Mouse (Mus musculus) liver, embryonic 16.5 days (tissue): ENCODE results near the gene Sorbs1. TPM values are rescaled to one million over a fixed set of nuclear protein-coding genes. Genes with fewer than 3 reads are reported as not detected.

Experiments used
- ATAC-seq: fragments of 200-750 bp; cut with Nextera tagmentation; 2 replicates; pipeline ENCODE4 v1.8.0; 2017; ENCODE audit warnings: low read depth, mild to moderate bottlenecking, moderate number of reproducible peaks, moderate library complexity
- H3K27ac ChIP-seq: fragments of 300-500 bp; sonication (generic); 2 replicates; pipeline ENCODE4 v1.5.1; 2014; ENCODE audit warnings: mild to moderate bottlenecking, low read length
- H3K27me3 ChIP-seq: fragments of 300-500 bp; sonication (generic); 2 replicates; pipeline ENCODE4 v1.6.1; 2014; ENCODE audit warnings: low read depth, low read length, mixed read lengths; ENCODE audit not compliant: control insufficient read depth, insufficient read depth
- H3K36me3 ChIP-seq: fragments of 300-500 bp; sonication (generic); 2 replicates; pipeline ENCODE4 v1.6.1; 2014; ENCODE audit warnings: mild to moderate bottlenecking; ENCODE audit not compliant: control insufficient read depth, insufficient read depth
- H3K4me1 ChIP-seq: fragments of 300-500 bp; sonication (generic); 2 replicates; pipeline ENCODE4 v1.6.1; 2014; ENCODE audit warnings: low read depth, low read length, mixed read lengths; ENCODE audit not compliant: control insufficient read depth
- H3K4me2 ChIP-seq: fragments of 300-500 bp; sonication (generic); 2 replicates; pipeline ENCODE4 v1.6.1; 2014; ENCODE audit warnings: low read depth, low read length, mixed read lengths
- H3K4me3 ChIP-seq: fragments of 300-500 bp; sonication (generic); 2 replicates; pipeline ENCODE4 v1.5.1; 2014; ENCODE audit warnings: low read depth, mild to moderate bottlenecking, low read length
- H3K9ac ChIP-seq: fragments of 300-500 bp; sonication (generic); 2 replicates; pipeline ENCODE4 v1.6.1; 2014; ENCODE audit warnings: low read depth, low read length
- H3K9me3 ChIP-seq: fragments of 300-500 bp; sonication (generic); replicated peaks from 2 replicates; pipeline ENCODE4 v1.6.1; 2016; ENCODE audit warnings: low read length; ENCODE audit not compliant: control insufficient read depth
- WGBS: fragments of 180-500 bp; shearing (Covaris S2); extraction: QIAGEN DNeasy Blood & Tissue Kit; methylation state at CpG from one replicate; pipeline ENCODE4 v1.1.7; 2014; ENCODE audit not compliant: insufficient replicate concordance; 5-methylcytosine and 5-hydroxymethylcytosine counted together
- polyA plus RNA-seq: library from polyadenylated mRNA; unstranded; fragments of >200 nt; fragmentation: Nextera tagmentation; extraction: Ambion mirVana; gene quantifications from 2 replicates; pipeline ENCODE4 v1.2.1, GENCODE M21; 2015

Gene Sorbs1
- polyA plus RNA-seq, 1 experiment from 2014 or later: 39.6 TPM

DNA sequence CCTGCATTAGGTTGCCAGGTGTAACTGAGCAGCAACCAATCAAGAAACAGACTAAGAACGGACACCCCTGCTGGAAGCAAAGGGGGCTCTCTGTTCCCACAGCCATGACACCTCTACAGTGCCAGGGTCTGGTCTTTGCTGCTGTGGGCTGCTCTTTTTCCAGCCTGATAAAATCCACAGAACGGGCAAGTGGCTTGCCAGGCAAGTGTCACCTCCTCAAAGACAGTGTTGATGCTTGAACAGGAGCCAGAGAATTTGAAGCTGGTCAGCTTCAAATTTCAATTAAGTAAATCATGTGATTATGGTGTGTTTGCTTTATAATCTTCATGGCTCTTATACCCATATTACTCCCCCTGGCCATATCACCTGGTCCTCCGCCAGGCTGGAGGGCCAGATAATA is 166.7 kb downstream of the Sorbs1 start:
- H3K27ac ChIP-seq: no peak overlapping the region

DNA sequence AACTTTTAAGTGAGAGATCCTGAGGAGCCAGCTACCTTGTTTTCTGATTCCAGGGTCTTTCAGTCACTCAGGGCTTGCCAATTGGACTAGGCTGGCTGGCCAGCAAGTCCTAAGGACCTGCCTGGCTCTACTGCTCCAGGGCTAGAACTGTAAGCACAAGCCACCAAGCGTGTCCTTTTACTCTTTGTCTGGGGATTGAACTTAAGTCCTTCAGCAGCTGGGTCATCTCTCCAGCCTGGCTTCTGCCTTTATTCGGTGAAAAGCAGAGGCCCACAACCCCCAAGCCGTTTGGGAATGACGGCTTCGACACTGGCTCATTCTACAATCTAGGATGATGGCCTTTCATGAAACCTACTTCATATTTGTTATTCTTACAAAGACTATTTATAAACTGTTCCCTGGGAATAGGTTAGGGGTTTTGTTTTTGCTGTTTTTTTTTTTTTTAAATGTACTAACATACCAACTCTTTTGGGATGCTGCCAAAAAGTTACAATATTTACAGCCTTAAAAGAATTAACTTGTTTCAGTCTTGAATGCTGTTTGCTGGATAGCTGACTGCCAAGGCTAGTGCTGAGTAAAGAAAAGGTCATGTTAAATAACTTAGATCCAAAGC is 167.2 kb downstream of the Sorbs1 start:
- no peak for ATAC-seq
- Histone ChIP-seq H3K27ac (no peak overlapping the region), H3K4me3 (no peak overlapping the region), H3K4me1 (no peaks in the 10 kb centered on the region), H3K27me3 (no peaks in the 10 kb centered on the region), H3K9me3 (no peaks in the 10 kb centered on the region), H3K4me2 (no peak overlapping the region), H3K9ac (no peak overlapping the region), H3K36me3 (no peaks in the 10 kb centered on the region)
- WGBS: 87% methylated on average over 5 of the region's 5 CpGs

More for the DNA sequence above, 166.7 kb downstream of the Sorbs1 start:
- Histone ChIP-seq H3K9ac (no peak overlapping the region), H3K4me2 (no peak overlapping the region), H3K27me3 (no peaks in the 10 kb centered on the region), H3K4me3 (no peak overlapping the region), H3K36me3 (peaks cover 2% of the 10 kb centered on the region; the same call in 1 of the 2 replicates), H3K9me3 (no peaks in the 10 kb centered on the region), H3K4me1 (no peaks in the 10 kb centered on the region)
- ATAC-seq: no peak
- WGBS: 71% methylated on average over 3 of the region's 3 CpGs

GRCm38 (mm10) chr19:40345684-40346083 is 167.9 kb downstream of the Sorbs1 start:
- 8% methylated on average over 5 of the region's 5 CpGs for WGBS
- no peaks in the 10 kb centered on the region for H3K27me3 ChIP-seq
- no peaks in the 10 kb centered on the region for H3K9me3 ChIP-seq
- no peak overlapping the region for H3K4me3 ChIP-seq
- no peak overlapping the region for H3K9ac ChIP-seq
- H3K4me2 ChIP-seq: no peak overlapping the region
- peak; percentile 27; the same call in 1 of the 2 replicates for ATAC-seq
- no peaks in the 10 kb centered on the region for H3K4me1 ChIP-seq
- no peaks in the 10 kb centered on the region for H3K36me3 ChIP-seq
- no peak overlapping the region for H3K27ac ChIP-seq

DNA sequence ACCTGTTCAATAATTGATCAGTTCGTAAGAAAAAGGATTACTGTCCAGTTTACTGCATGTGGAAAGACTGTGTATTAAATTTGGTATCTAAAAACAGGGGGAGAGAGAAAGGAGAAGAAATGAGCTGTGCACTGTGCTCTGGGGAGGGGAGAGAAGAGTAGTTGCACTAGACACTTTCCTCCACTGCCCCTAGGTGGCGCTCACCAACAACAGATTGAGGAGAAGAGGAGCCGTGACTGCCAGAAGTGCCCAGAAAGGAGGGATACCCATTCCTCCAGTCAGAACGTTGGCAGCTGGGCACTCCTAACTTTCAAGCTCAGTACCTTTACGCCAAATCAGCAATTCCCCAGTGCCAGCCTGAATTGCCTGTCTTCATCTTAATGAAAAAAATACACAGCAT is 170.6 kb downstream of the Sorbs1 start:
- H3K27me3 ChIP-seq: no peaks in the 10 kb centered on the region
- ATAC-seq: 0 out of 2 replicates have a peak, but pooled peaks have one; percentile 37
- H3K4me3 ChIP-seq: no peak overlapping the region

GRCm38 (mm10) chr19:40341141-40341540 is 172.4 kb downstream of the Sorbs1 start:
- no peaks in the 10 kb centered on the region for H3K36me3 ChIP-seq
- no peak for ATAC-seq
- no peaks in the 10 kb centered on the region for H3K9me3 ChIP-seq
- no peak overlapping the region for H3K4me3 ChIP-seq
- H3K27me3 ChIP-seq: no peaks in the 10 kb centered on the region
- WGBS: 44% methylated on average over 6 of the region's 6 CpGs
- H3K4me1 ChIP-seq: no peaks in the 10 kb centered on the region
- H3K27ac ChIP-seq: no peak overlapping the region
- no peak overlapping the region for H3K4me2 ChIP-seq
- H3K9ac ChIP-seq: no peak overlapping the region

More for the DNA sequence above, 170.6 kb downstream of the Sorbs1 start:
- H3K4me1 ChIP-seq: no peaks in the 10 kb centered on the region
- no peak overlapping the region for H3K27ac ChIP-seq
- 4% methylated on average over 5 of the region's 5 CpGs for WGBS
- H3K4me2 ChIP-seq: no peak overlapping the region
- no peaks in the 10 kb centered on the region for H3K36me3 ChIP-seq
- no peak overlapping the region for H3K9ac ChIP-seq
- H3K9me3 ChIP-seq: no peaks in the 10 kb centered on the region

- H3K27me3 ChIP-seq: no peaks in the 10 kb centered on the region
- no peak overlapping the region for H3K27ac ChIP-seq
- H3K4me2 ChIP-seq: no peak overlapping the region
- WGBS: 58% methylated on average over 4 of the region's 4 CpGs
- ATAC-seq: peak; percentile 16; the same call in 1 of the 2 replicates
- no peaks in the 10 kb centered on the region for H3K9me3 ChIP-seq
- no peaks in the 10 kb centered on the region for H3K36me3 ChIP-seq
- H3K9ac ChIP-seq: no peak overlapping the region
- no peaks in the 10 kb centered on the region for H3K4me1 ChIP-seq
- no peak overlapping the region for H3K4me3 ChIP-seq
Measured at GRCm38 (mm10) chr19:40336694-40337093, 176.9 kb downstream of the Sorbs1 start.

GRCm38 (mm10) chr19:40333905-40334304 is 179.7 kb downstream of the Sorbs1 start:
- Histone ChIP-seq H3K27me3 (no peaks in the 10 kb centered on the region), H3K4me3 (no peak overlapping the region), H3K27ac (no peak overlapping the region), H3K36me3 (no peaks in the 10 kb centered on the region), H3K9me3 (no peaks in the 10 kb centered on the region), H3K9ac (no peak overlapping the region), H3K4me1 (no peaks in the 10 kb centered on the region), H3K4me2 (no peak overlapping the region)
- WGBS: 65% methylated on average over 5 of the region's 5 CpGs
- no peak for ATAC-seq

DNA sequence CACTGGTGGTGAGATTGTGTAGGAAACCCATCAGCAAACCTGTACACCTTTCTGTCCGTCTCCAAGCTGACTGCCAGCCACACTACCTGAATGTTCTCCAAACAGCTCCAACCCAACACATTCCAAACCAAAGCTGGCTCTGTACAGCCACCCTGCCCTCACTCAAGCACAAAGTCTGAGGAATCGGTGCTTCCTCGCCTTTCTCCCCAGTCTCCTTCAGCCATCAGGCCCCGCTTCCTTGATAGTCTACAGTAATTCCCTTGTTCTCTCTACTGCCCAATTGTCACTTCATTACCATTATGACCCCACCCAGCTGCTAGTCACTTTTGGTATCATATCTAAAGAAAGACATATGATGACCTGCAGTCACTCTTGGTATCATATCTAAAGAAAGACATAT is 180.5 kb downstream of the Sorbs1 start:
- H3K27me3 ChIP-seq: no peaks in the 10 kb centered on the region
- no peak overlapping the region for H3K4me3 ChIP-seq
- no peak overlapping the region for H3K9ac ChIP-seq
- no peaks in the 10 kb centered on the region for H3K9me3 ChIP-seq
- H3K4me1 ChIP-seq: no peaks in the 10 kb centered on the region
- no peaks in the 10 kb centered on the region for H3K36me3 ChIP-seq
- 83% methylated on average over 4 of the region's 4 CpGs for WGBS
- no peak for ATAC-seq
- no peak overlapping the region for H3K27ac ChIP-seq
- H3K4me2 ChIP-seq: no peak overlapping the region

- Histone ChIP-seq H3K4me2 (no peak overlapping the region), H3K27me3 (no peaks in the 10 kb centered on the region), H3K36me3 (no peaks in the 10 kb centered on the region), H3K9me3 (no peaks in the 10 kb centered on the region), H3K4me3 (no peak overlapping the region), H3K9ac (no peak overlapping the region), H3K27ac (no peak overlapping the region), H3K4me1 (no peaks in the 10 kb centered on the region)
- no peak for ATAC-seq
- WGBS: 79% methylated on average over 5 of the region's 6 CpGs
Measured at GRCm38 (mm10) chr19:40332303-40332702, 181.3 kb downstream of the Sorbs1 start.
